Mouse (Mus musculus) midbrain, embryonic 12.5 days (tissue): ENCODE data around the gene Pde4dip. TPM values are rescaled to one million over a fixed set of nuclear protein-coding genes. Genes with fewer than 3 reads are reported as not detected.
A peak's percentile ranks its signal among the peaks of the same experiment; 100 is the strongest.

ENCODE experiments used
- ATAC-seq: fragments of 200-750 bp; cut with Nextera tagmentation; 2 replicates; pipeline ENCODE4 v1.8.0; 2017; ENCODE audit warnings: low read depth, moderate TSS enrichment, moderate library complexity; ENCODE audit not compliant: low FRiP score
- H3K27ac ChIP-seq: fragments of 300-500 bp; sonication (generic); replicated peaks from 2 replicates; pipeline ENCODE4 v1.5.1; 2016; ENCODE audit warnings: mild to moderate bottlenecking
- H3K27me3 ChIP-seq: fragments of 300-500 bp; sonication (generic); 2 replicates; pipeline ENCODE4 v1.6.1; 2016; ENCODE audit warnings: mild to moderate bottlenecking
- H3K36me3 ChIP-seq: fragments of 300-500 bp; sonication (generic); 2 replicates; pipeline ENCODE4 v1.6.1; 2016
- H3K4me1 ChIP-seq: fragments of 300-500 bp; sonication (generic); 2 replicates; pipeline ENCODE4 v1.6.1; 2016
- H3K4me2 ChIP-seq: fragments of 300-500 bp; sonication (generic); replicated peaks from 2 replicates; pipeline ENCODE4 v1.6.1; 2016; ENCODE audit warnings: mild to moderate bottlenecking, moderate library complexity
- H3K4me3 ChIP-seq: fragments of 300-500 bp; sonication (generic); 2 replicates; pipeline ENCODE4 v1.5.1; 2016; ENCODE audit warnings: mild to moderate bottlenecking
- H3K9ac ChIP-seq: fragments of 300-500 bp; sonication (generic); replicated peaks from 2 replicates; pipeline ENCODE4 v1.6.1; 2016; ENCODE audit warnings: mild to moderate bottlenecking, moderate library complexity
- H3K9me3 ChIP-seq: fragments of 300-500 bp; sonication (generic); 2 replicates; pipeline ENCODE4 v1.6.1; 2016; ENCODE audit warnings: mild to moderate bottlenecking
- WGBS: fragments of 180-500 bp; shearing (Covaris S2); methylation state at CpG from one replicate; pipeline ENCODE4 v1.1.7; 2016; 5-methylcytosine and 5-hydroxymethylcytosine counted together
- polyA plus RNA-seq: library from polyadenylated mRNA; unstranded; fragments of >200 nt; fragmentation: Nextera tagmentation; extraction: Ambion mirVana; gene quantifications from 2 replicates; pipeline ENCODE4 v1.2.1, GENCODE M21; 2016

The Pde4dip gene
- polyA plus RNA-seq, result 38.1 and 39.9 TPM in 2 replicates

DNA sequence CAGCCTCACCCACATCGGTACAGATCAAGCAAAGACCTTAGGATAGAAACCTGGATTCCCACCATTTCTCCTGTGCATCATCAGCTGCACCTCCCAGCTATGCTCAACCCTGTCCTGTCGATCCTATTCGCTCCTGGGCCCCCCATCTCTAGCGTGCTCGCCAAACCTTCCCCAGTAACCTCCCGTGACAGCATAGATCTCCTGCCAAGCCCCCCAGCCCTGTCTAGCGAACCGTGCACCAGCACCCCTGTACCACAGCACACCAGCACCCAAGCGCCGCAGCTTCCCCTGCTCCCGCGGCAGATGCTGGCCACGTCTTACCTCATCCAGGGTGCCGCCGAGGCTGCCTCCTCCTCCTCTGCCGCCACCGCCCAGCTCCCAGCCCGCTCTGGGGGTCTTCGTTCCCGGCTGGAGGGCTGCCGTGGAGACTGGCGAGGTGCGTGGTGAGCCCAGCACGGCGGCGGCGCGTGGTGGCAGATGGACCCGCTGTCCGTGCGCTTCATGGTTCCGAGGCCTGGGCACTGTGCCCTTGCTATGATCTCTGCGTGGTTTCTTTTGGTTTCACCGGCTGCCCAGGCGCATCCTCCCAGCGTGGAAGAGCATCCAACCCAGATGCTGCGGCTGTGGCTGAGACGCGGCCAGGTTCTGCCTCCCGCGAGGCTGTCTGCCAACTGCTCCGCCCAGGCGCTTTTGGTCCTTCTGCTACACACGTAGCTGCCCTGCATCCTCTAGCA is at the start of gene Pde4dip:
Pde4dip (minus strand) TSS at position 540 of the 734 bp plus-strand sequence.
- H3K36me3 ChIP-seq, result no peaks in the 10 kb centered on the region
- H3K27me3 ChIP-seq, result peaks cover 25% of the 10 kb centered on the region
- peak within 1 kb of the TSS; percentile 55 for H3K4me3 ChIP-seq
- peak; percentile 75 for ATAC-seq
- H3K9ac ChIP-seq, result peak within 1 kb of the TSS; percentile 71
- H3K27ac ChIP-seq, result no peak within 1 kb of the TSS; the same call in 1 of the 2 replicates
- peaks cover 5% of the 10 kb centered on the region; the same call in 1 of the 2 replicates for H3K4me1 ChIP-seq
- H3K4me2 ChIP-seq, result peak within 1 kb of the TSS; percentile 93
- WGBS, result 2% methylated on average over 44 of the region's 44 CpGs
- H3K9me3 ChIP-seq, result no peaks in the 10 kb centered on the region

DNA sequence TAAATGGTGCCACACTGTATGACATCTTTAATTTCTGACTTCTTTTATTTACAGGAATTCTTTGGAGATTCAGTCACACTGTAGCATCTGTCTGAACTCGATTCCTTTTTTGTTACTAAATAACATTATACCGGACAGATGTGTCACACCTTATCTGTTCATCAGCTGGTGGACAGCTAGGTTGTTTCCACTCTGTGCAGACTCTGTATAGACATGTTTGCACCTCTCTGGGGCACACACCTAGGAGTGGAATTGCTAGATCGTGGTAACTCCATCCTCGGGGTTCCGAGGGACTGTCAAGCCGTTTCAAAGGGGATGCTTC is 49.4 kb upstream of the Pde4dip start:
- Histone ChIP-seq H3K9me3 (no peaks in the 10 kb centered on the region), H3K4me3 (no peak overlapping the region), H3K27me3 (peaks cover 24% of the 10 kb centered on the region), H3K4me2 (no peak overlapping the region), H3K9ac (no peak overlapping the region), H3K27ac (no peak overlapping the region), H3K36me3 (no peaks in the 10 kb centered on the region), H3K4me1 (peaks cover 62% of the 10 kb centered on the region)
- 51% methylated on average over 6 of the region's 6 CpGs for WGBS
- no peak for ATAC-seq

DNA sequence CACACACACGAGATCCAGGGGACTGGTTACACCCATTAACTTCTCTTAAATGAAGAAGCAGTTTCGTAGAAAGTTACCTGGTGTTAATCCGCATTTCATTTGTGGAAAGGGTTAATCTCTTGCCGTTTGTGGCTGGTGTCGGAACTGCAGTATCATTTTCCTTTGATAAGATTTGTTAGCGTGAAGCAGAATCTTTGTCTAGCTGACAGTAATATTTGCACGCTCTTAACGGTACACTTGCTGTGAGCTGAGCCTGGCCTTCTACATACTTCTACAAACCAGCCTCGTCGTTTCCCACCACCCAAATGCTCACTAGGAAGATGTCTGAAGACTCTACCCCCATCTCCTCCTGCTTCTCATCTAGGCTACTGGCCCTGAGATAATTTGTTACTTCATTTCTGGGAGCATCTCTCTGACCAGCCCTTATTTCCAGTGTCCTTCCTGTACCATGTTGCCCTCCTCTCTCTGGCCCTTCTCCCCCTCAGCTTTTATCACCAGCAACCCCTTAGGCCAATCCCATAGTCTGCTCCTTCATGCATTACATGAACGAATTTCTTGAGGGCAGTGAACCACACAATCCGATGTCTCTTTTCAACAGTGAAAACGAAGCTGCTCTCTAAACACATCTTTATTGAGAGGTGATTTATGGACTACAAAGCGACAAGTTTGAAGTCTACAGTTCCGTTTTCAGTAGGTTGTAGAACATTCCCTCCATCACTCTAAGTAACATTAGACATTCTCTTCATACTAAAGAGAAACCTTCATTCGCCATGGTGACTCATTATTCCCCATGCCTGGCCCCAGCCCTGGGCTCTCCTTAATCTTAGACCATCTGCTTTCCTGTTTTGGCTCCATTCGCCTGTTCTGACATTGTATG is 48.8 kb upstream of the Pde4dip start:
- Histone ChIP-seq H3K9ac (no peak overlapping the region), H3K9me3 (no peaks in the 10 kb centered on the region), H3K4me2 (peak overlapping the region; percentile 17; the same call in 1 of the 2 replicates), H3K27me3 (peaks cover 30% of the 10 kb centered on the region), H3K4me3 (no peak overlapping the region), H3K36me3 (no peaks in the 10 kb centered on the region), H3K4me1 (peaks cover 59% of the 10 kb centered on the region), H3K27ac (no peak overlapping the region)
- 28% methylated on average over 17 of the region's 17 CpGs for WGBS
- ATAC-seq, result no peak

DNA sequence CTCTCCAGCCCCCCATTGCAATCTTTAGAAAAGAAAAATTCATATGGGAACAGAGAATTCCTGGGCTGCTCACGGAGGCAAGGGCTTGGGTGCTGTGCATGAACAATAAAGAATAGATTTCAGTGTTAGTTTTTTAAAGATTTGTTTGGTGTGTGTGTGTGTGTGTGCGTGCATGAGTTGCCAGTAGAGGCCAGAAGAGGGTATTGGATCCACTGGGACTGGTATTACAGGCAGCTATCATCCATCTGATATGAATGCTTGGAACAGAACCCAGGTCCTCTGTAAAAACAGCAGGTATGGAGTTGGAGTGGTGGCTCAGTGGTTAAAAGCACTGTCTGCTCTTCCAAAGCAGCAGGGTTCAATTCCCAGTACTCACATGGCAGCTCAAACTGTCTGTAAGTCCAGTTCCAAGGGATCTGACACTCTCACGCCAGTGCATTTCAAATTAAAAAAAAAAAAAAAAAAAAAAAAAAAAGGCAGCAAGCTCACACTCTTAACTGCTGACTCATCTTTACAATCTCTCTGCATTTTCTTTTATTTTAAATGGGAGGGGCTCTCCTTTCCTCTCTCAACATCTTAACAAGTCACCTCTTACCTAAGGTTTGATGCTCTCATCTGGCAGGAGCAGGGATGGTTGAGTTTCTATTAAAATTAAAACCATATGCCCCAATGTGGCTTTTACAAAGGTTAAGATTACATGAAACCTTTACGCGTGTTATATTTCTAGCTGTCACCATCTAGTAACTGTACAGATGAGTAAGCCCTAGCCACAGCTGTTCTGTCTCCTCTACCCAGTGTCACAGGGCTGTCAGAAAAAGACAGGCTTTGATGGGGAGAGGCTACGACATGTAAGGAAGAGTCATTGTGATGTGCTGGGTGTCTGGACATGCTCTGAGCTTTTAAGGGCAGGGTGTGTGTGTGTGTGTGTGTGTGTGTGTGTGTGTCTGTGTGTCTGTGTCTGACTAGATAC is 46.1 kb upstream of the Pde4dip start:
- Histone ChIP-seq H3K27ac (no peak overlapping the region), H3K36me3 (no peaks in the 10 kb centered on the region), H3K27me3 (peaks cover 40% of the 10 kb centered on the region), H3K9ac (no peak overlapping the region), H3K9me3 (no peaks in the 10 kb centered on the region), H3K4me2 (no peak overlapping the region), H3K4me1 (peaks cover 33% of the 10 kb centered on the region), H3K4me3 (no peak overlapping the region)
- no peak for ATAC-seq
- WGBS, result 82% methylated on average over 6 of the region's 6 CpGs

DNA sequence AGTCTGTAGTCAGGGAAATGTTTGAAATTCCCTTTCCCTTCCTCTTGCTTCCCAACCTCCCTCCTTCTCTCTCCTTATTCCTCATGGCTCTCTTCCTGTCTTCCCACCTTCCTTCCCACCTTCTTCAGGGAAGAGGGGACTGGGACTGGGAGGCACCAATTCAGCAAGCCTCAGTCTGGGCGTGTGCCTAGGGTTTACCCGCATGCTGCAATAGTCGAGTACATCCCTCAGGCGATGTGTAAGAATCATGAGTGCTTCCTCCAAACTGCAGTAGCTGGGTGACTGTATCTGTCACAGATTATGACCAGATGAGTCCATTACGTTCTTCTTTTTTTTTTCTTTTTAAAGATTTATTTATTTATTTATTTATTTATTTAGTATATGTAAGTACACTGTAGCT is 45.3 kb upstream of the Pde4dip start:
- Histone ChIP-seq H3K4me1 (peaks cover 25% of the 10 kb centered on the region), H3K27ac (no peak overlapping the region)
- 81% methylated on average over 5 of the region's 5 CpGs for WGBS

DNA sequence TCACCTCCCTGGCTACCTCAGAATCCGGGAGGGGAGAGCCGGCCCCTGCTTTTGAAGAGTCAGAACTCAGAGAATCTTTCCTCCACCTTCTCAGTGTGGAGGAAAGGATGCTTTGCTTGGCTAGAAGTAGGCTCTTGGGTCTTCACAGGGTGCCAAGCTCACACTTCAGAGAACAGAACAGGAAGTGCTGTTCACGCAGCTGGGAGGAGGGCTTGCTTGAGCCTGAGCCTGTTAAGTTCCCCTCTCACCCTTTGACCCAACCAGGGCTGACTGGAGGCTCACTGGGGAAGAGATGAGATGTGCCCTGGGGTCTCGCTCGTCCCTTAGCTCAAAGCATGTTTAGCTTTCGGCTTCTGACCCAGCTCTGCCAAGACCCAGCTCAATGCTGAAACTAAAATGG is 44.7 kb upstream of the Pde4dip start:
- WGBS, result 14% methylated on average over 6 of the region's 6 CpGs
- H3K4me1 ChIP-seq, result peaks cover 21% of the 10 kb centered on the region
- H3K4me3 ChIP-seq, result no peak overlapping the region
- no peak for ATAC-seq
- no peak overlapping the region for H3K27ac ChIP-seq
- H3K4me2 ChIP-seq, result no peak overlapping the region
- H3K27me3 ChIP-seq, result peaks cover 40% of the 10 kb centered on the region
- no peaks in the 10 kb centered on the region for H3K36me3 ChIP-seq
- no peak overlapping the region for H3K9ac ChIP-seq
- no peaks in the 10 kb centered on the region for H3K9me3 ChIP-seq

More for the DNA sequence above, 45.3 kb upstream of the Pde4dip start:
- no peaks in the 10 kb centered on the region for H3K36me3 ChIP-seq
- H3K9me3 ChIP-seq, result no peaks in the 10 kb centered on the region
- H3K9ac ChIP-seq, result no peak overlapping the region
- peaks cover 40% of the 10 kb centered on the region for H3K27me3 ChIP-seq
- ATAC-seq, result no peak
- H3K4me2 ChIP-seq, result no peak overlapping the region
- no peak overlapping the region for H3K4me3 ChIP-seq

DNA sequence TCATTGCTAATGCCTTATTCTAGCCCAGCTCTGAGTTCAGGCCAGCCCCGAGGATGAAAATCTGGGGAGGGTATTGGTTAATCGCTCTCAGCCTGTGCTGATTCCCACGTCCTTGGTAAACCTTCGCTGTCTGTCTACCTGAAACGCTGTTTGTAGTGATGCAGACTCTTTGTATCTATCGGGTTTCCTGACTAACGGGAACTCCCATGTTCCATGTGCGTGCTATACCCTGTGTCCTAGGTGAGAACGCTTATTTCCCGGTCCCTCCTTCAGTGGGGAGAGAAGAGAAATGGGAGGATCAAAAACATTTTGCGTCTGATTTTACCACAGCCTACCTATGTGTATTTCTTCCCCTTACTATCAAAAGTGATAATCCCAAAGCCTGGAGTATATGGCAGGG is 44.3 kb upstream of the Pde4dip start:
- Histone ChIP-seq H3K4me2 (no peak overlapping the region), H3K9ac (no peak overlapping the region), H3K36me3 (no peaks in the 10 kb centered on the region), H3K27me3 (peaks cover 40% of the 10 kb centered on the region), H3K4me3 (no peak overlapping the region), H3K4me1 (peaks cover 17% of the 10 kb centered on the region), H3K9me3 (no peaks in the 10 kb centered on the region), H3K27ac (no peak overlapping the region)
- 51% methylated on average over 11 of the region's 11 CpGs for WGBS
- no peak for ATAC-seq

DNA sequence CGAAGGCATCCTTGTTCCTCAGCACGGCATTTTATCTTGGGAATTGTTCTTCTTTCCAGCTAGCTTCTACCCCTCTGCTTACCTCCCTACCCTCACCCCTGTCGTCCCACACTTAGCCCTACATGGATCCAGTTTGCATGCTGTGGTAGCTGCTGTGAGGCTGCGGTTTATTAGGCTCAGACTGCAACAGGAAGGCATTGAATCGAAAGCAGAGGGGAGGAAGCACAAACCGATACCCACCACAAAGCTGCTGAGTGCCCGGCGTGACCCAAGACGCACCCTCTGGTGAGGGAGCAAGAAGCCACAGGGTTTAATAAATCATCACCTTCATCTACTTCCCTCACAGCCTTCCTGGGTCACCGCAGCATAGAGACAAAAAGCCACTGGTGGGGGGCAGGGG is 43.6 kb upstream of the Pde4dip start:
- 23% methylated on average over 10 of the region's 10 CpGs for WGBS
- H3K4me3 ChIP-seq, result no peak overlapping the region
- no peak overlapping the region for H3K9ac ChIP-seq
- no peak for ATAC-seq
- no peaks in the 10 kb centered on the region for H3K36me3 ChIP-seq
- H3K27me3 ChIP-seq, result peaks cover 40% of the 10 kb centered on the region
- H3K9me3 ChIP-seq, result no peaks in the 10 kb centered on the region
- H3K4me1 ChIP-seq, result peaks cover 10% of the 10 kb centered on the region
- no peak overlapping the region for H3K4me2 ChIP-seq
- no peak overlapping the region for H3K27ac ChIP-seq

DNA sequence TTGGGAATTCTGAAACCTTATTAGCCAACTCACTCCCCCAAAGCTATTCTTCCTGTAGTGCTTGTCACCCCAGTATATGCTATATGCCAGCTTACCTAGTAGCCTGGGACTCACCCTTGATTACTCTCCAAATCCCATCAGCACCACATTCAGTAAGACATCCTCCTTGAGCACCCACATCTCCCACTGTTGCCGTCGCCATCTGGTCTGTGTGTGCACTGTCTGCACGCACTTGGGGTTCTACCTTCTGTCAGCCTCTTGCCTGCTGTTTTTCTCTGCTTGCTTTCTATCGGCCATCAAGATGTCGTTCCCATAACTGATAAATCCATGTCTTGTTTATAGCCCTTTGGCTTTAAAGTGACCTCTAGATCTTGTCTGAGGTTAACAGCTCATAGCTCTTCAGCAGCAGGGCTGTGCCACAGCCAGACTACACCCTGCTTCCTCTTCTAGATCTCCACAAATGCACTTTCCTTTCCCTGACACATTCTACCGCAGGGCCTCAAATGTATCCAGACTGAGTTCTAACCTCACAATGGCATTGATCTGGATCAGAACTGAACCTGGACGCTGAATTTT is 42.9 kb upstream of the Pde4dip start:
- no peaks in the 10 kb centered on the region for H3K9me3 ChIP-seq
- H3K4me2 ChIP-seq, result no peak overlapping the region
- ATAC-seq, result no peak
- H3K4me3 ChIP-seq, result no peak overlapping the region
- H3K27me3 ChIP-seq, result peaks cover 40% of the 10 kb centered on the region
- H3K36me3 ChIP-seq, result no peaks in the 10 kb centered on the region
- H3K9ac ChIP-seq, result no peak overlapping the region
- H3K27ac ChIP-seq, result no peak overlapping the region
- 78% methylated on average over 7 of the region's 7 CpGs for WGBS
- peaks cover 8% of the 10 kb centered on the region; the same call in 1 of the 2 replicates for H3K4me1 ChIP-seq

DNA sequence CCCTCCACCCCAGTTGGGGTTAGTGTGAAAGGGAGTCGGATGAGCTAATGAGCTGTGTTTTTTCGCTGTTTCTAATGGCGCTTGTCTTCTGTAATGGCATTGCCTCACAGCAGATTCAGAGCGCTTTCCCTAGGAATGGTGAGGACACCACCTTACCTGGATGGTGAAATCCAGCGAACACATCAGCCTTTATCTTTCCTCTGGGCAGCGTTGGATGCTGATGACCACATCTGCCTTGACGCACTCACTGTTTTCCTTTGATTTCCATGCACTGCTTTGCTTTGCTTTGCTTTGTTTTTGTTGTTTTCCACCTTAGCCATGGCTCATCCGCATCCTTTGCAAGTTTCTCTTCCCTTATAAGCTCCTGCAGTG is 42.3 kb upstream of the Pde4dip start:
- Histone ChIP-seq H3K27ac (no peak overlapping the region), H3K9ac (no peak overlapping the region), H3K4me2 (no peak overlapping the region), H3K36me3 (no peaks in the 10 kb centered on the region), H3K9me3 (no peaks in the 10 kb centered on the region), H3K27me3 (peaks cover 38% of the 10 kb centered on the region), H3K4me3 (no peak overlapping the region), H3K4me1 (peaks cover 8% of the 10 kb centered on the region; the same call in 1 of the 2 replicates)
- 83% methylated on average over 8 of the region's 8 CpGs for WGBS
- no peak for ATAC-seq

DNA sequence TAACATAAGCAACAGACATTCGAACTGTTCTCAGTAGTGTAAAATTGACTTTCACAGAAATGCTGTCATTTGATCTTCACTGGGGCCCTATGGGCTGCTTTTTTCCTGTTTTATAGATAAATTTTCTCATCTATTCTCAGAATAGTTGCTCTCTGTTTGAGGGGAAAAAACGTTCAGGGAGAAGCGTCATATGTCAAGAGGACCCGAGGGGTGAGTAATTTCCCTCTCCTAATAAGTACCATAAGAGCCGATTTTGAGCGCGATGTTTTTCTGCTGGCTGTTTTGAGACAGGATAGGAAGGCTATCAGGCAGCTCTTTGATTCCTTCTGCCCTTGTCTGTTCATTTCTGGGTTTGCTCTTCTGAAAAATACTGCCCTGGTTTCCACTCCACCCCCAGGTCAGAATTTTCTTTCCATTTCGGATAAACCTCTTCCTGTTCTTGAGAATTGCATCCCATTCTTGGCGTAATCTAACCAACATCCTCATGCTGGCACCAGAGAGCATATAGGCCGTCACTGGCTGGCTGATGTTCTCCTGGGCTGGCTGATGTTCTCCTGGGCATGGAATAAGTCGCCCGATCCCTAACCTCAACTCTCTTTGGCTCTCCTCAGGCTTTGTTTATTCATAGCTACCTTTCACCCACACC is 41.8 kb upstream of the Pde4dip start:
- no peak for ATAC-seq
- H3K9me3 ChIP-seq, result no peaks in the 10 kb centered on the region
- WGBS, result 74% methylated on average over 12 of the region's 12 CpGs

More for the DNA sequence above, 41.8 kb upstream of the Pde4dip start:
- H3K4me1 ChIP-seq, result peaks cover 8% of the 10 kb centered on the region; the same call in 1 of the 2 replicates
- H3K4me2 ChIP-seq, result no peak overlapping the region
- no peaks in the 10 kb centered on the region for H3K36me3 ChIP-seq
- H3K9ac ChIP-seq, result no peak overlapping the region
- peaks cover 32% of the 10 kb centered on the region for H3K27me3 ChIP-seq
- H3K27ac ChIP-seq, result no peak overlapping the region
- H3K4me3 ChIP-seq, result no peak overlapping the region
